Mouse (Mus musculus) forebrain, embryonic 11.5 days (tissue): Measurements from ENCODE around the gene Prdm5. TPM values are rescaled to one million over a fixed set of nuclear protein-coding genes. Genes with fewer than 3 reads are reported as not detected.

Experiments
- ATAC-seq: fragments of 200-750 bp; cut with Nextera tagmentation; replicated peaks from 2 replicates; pipeline ENCODE4 v1.8.0; 2017; ENCODE audit warnings: moderate TSS enrichment; ENCODE audit not compliant: low FRiP score
- DNase-seq: peaks from one replicate; pipeline ENCODE4 v3.0.0-alpha.2; 2017; ENCODE audit warnings: low spot score
- H3K27ac ChIP-seq: fragments of 300-500 bp; sonication (generic); 2 replicates; pipeline ENCODE4 v1.5.1; 2014; ENCODE audit warnings: low read depth, low read length
- H3K27me3 ChIP-seq: fragments of 300-500 bp; sonication (generic); 2 replicates; pipeline ENCODE4 v1.6.1; 2014; ENCODE audit warnings: mild to moderate bottlenecking, low read length, mixed read lengths; ENCODE audit not compliant: control insufficient read depth, insufficient read depth
- H3K36me3 ChIP-seq: fragments of 300-500 bp; sonication (generic); 2 replicates; pipeline ENCODE4 v1.6.1; 2014; ENCODE audit warnings: mild to moderate bottlenecking, low read length, moderate library complexity, mixed read lengths; ENCODE audit not compliant: control insufficient read depth, insufficient read depth
- H3K4me1 ChIP-seq: fragments of 300-500 bp; sonication (generic); replicated peaks from 2 replicates; pipeline ENCODE4 v1.6.1; 2014; ENCODE audit warnings: low read length, mixed read lengths; ENCODE audit not compliant: control insufficient read depth, insufficient read depth
- H3K4me2 ChIP-seq: fragments of 300-500 bp; sonication (generic); 2 replicates; pipeline ENCODE4 v1.6.1; 2014; ENCODE audit warnings: low read depth, mild to moderate bottlenecking, low read length, moderate library complexity, mixed read lengths; ENCODE audit not compliant: severe bottlenecking
- H3K4me3 ChIP-seq: fragments of 300-500 bp; sonication (generic); 2 replicates; pipeline ENCODE4 v1.5.1; 2014; ENCODE audit warnings: low read depth, low read length
- H3K9ac ChIP-seq: fragments of 300-500 bp; sonication (generic); 2 replicates; pipeline ENCODE4 v1.6.1; 2014; ENCODE audit warnings: low read length
- H3K9me3 ChIP-seq: fragments of 300-500 bp; sonication (generic); 2 replicates; pipeline ENCODE4 v1.6.1; 2016; ENCODE audit warnings: low read length, mixed read lengths; ENCODE audit not compliant: control insufficient read depth
- WGBS: fragments of 180-500 bp; shearing (Covaris S2); extraction: QIAGEN DNeasy Blood & Tissue Kit; methylation state at CpG from one replicate; pipeline ENCODE4 v1.1.7; 2014; 5-methylcytosine and 5-hydroxymethylcytosine counted together
- polyA plus RNA-seq: library from polyadenylated mRNA; unstranded; fragments of >200 nt; fragmentation: Nextera tagmentation; extraction: Ambion mirVana; gene quantifications from 2 replicates; pipeline ENCODE4 v1.2.1, GENCODE M21; 2014

Gene Prdm5
- polyA plus RNA-seq, 1 experiment from 2014 or later: 15.2 TPM

- no peaks in the 10 kb centered on the region for H3K4me1 ChIP-seq
- no peak overlapping the region for H3K9ac ChIP-seq
- H3K9me3 ChIP-seq: no peaks in the 10 kb centered on the region
- no peak overlapping the region for H3K27ac ChIP-seq
- no peaks in the 10 kb centered on the region for H3K36me3 ChIP-seq
- WGBS: 65% methylated on average over 2 of the region's 2 CpGs
- H3K27me3 ChIP-seq: no peaks in the 10 kb centered on the region
- ATAC-seq (no peak), DNase-seq (no peak)
- no peak overlapping the region for H3K4me3 ChIP-seq
- H3K4me2 ChIP-seq: no peak overlapping the region
These were observed 18.5 kb downstream of the Prdm5 start for GRCm38 (mm10) chr6:65797276-65797675.

- Histone ChIP-seq H3K4me1 (no peaks in the 10 kb centered on the region), H3K4me2 (no peak overlapping the region), H3K27me3 (no peaks in the 10 kb centered on the region), H3K4me3 (no peak overlapping the region), H3K27ac (no peak overlapping the region), H3K9me3 (no peaks in the 10 kb centered on the region), H3K9ac (no peak overlapping the region), H3K36me3 (no peaks in the 10 kb centered on the region)
- 92% methylated on average over 3 of the region's 3 CpGs for WGBS
- DNase-seq (no peak), ATAC-seq (no peak)
These were observed 19.6 kb downstream of the Prdm5 start for GRCm38 (mm10) chr6:65798390-65798789.

GRCm38 (mm10) chr6:65811685-65812084 lies 32.9 kb downstream of the Prdm5 start:
- Histone ChIP-seq H3K27ac (no peak overlapping the region), H3K27me3 (no peaks in the 10 kb centered on the region), H3K9me3 (no peaks in the 10 kb centered on the region), H3K4me3 (no peak overlapping the region), H3K4me1 (no peaks in the 10 kb centered on the region), H3K4me2 (no peak overlapping the region), H3K36me3 (no peaks in the 10 kb centered on the region), H3K9ac (no peak overlapping the region)
- no peak for ATAC-seq
- no peak for DNase-seq
- 79% methylated on average over 3 of the region's 3 CpGs for whole genome bisulfite sequencing

- no peaks in the 10 kb centered on the region for H3K27me3 ChIP-seq
- DNase-seq (no peak), ATAC-seq (no peak)
- H3K4me3 ChIP-seq: no peak overlapping the region
- no peaks in the 10 kb centered on the region for H3K9me3 ChIP-seq
- H3K4me1 ChIP-seq: no peaks in the 10 kb centered on the region
- H3K9ac ChIP-seq: no peak overlapping the region
- WGBS: 84% methylated on average over 4 of the region's 4 CpGs
- H3K4me2 ChIP-seq: no peak overlapping the region
- H3K36me3 ChIP-seq: no peaks in the 10 kb centered on the region
- no peak overlapping the region for H3K27ac ChIP-seq
These were observed 39.4 kb downstream of the Prdm5 start for GRCm38 (mm10) chr6:65818039-65818747.

GRCm38 (mm10) chr6:65828656-65829055 lies 49.9 kb downstream of the Prdm5 start:
- Histone ChIP-seq H3K9me3 (peaks cover under 1% of the 10 kb centered on the region; the same call in 1 of the 2 replicates), H3K27ac (no peak overlapping the region), H3K27me3 (no peaks in the 10 kb centered on the region), H3K9ac (no peak overlapping the region), H3K4me1 (no peaks in the 10 kb centered on the region), H3K4me2 (no peak overlapping the region), H3K4me3 (no peak overlapping the region), H3K36me3 (no peaks in the 10 kb centered on the region)
- WGBS: 84% methylated on average over 1 of the region's 1 CpGs
- ATAC-seq (no peak), DNase-seq (no peak)

- H3K4me1 ChIP-seq: no peaks in the 10 kb centered on the region
- no peaks in the 10 kb centered on the region for H3K36me3 ChIP-seq
- 90% methylated on average over 5 of the region's 5 CpGs for WGBS
- no peak overlapping the region for H3K4me3 ChIP-seq
- H3K9me3 ChIP-seq: peaks cover 3% of the 10 kb centered on the region; the same call in 1 of the 2 replicates
- H3K4me2 ChIP-seq: no peak overlapping the region
- DNase-seq (no peak), ATAC-seq (no peak)
- no peaks in the 10 kb centered on the region for H3K27me3 ChIP-seq
- H3K27ac ChIP-seq: no peak overlapping the region
- no peak overlapping the region for H3K9ac ChIP-seq
These were observed 52.7 kb downstream of the Prdm5 start for GRCm38 (mm10) chr6:65831443-65831842.

- 88% methylated on average over 4 of the region's 4 CpGs for WGBS
- H3K27ac ChIP-seq: no peak overlapping the region
- H3K4me3 ChIP-seq: no peak overlapping the region
- no peak overlapping the region for H3K9ac ChIP-seq
- no peaks in the 10 kb centered on the region for H3K36me3 ChIP-seq
- no peaks in the 10 kb centered on the region for H3K4me1 ChIP-seq
- no peaks in the 10 kb centered on the region for H3K27me3 ChIP-seq
- no peak overlapping the region for H3K4me2 ChIP-seq
- no peak for DNase-seq
- no peak for ATAC-seq
- peaks cover 3% of the 10 kb centered on the region; the same call in 1 of the 2 replicates for H3K9me3 ChIP-seq
These were observed 55.2 kb downstream of the Prdm5 start for GRCm38 (mm10) chr6:65834013-65834412.

GRCm38 (mm10) chr6:65842579-65842978 lies 63.8 kb downstream of the Prdm5 start:
- Histone ChIP-seq H3K4me2 (no peak overlapping the region), H3K36me3 (no peaks in the 10 kb centered on the region), H3K9ac (no peak overlapping the region), H3K4me3 (no peak overlapping the region), H3K27me3 (no peaks in the 10 kb centered on the region), H3K27ac (no peak overlapping the region), H3K4me1 (no peaks in the 10 kb centered on the region), H3K9me3 (no peaks in the 10 kb centered on the region)
- no peak for ATAC-seq
- DNase-seq: no peak
- 93% methylated on average over 4 of the region's 4 CpGs for WGBS

- Histone ChIP-seq H3K9me3 (no peaks in the 10 kb centered on the region), H3K4me3 (no peak overlapping the region), H3K27ac (no peak overlapping the region), H3K9ac (no peak overlapping the region), H3K27me3 (no peaks in the 10 kb centered on the region), H3K4me2 (no peak overlapping the region), H3K36me3 (no peaks in the 10 kb centered on the region), H3K4me1 (no peaks in the 10 kb centered on the region)
- DNase-seq: no peak
- 83% methylated on average over 4 of the region's 4 CpGs for WGBS
- ATAC-seq: no peak
These were observed 70.3 kb downstream of the Prdm5 start for GRCm38 (mm10) chr6:65849127-65849526.
